12 mouse cellular contexts compared by ENCODE assay signal in the genomic region with DNA sequence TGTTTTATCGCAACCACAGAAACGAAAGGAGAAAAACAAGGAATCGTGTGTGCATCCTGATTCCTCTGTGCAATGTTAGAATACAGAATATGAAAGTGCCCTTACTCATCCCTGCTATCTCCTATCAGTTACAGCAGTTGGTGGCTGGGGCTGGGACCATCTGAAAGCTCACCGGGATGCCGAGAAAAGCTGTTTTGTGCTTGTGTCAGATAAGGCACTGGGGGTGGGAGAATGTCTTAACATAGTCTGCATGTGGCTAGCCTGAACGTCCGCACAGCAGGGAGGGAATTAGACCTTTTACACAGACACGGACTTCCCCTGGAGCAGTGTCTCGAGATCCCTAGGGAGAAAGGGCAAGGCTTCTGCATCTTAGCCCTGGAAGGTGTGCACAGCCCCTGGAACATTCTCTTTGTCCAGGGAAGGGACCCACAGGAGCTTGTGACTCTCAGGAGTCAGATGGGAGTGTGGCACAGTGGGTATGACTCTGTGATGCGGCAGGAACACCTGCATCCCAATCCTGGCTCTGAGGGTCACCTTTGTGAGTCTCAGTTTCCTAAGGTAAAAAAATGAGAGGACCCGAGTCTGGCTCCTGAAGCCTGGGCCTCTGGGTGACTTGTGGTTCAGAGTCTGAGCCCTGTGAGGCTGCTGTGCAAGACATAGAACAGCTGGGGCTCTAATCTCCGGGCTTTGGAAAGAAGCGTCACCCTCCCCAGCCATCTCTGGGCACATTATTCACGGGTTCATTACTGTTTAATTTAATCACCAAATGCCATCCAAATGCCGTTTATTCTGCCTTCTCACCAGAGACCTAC. TPM values are rescaled to one million over a fixed set of nuclear protein-coding genes. Genes with fewer than 3 reads are reported as not detected.
DNase-seq lines count a peak whose midpoint lies in the region; ATAC-seq and TF ChIP-seq lines count a peak whose summit lies in the region.
"Had no signal": no experiment of that assay in that cellular context is flagged by ENCODE, and none has a peak within 500 bp of the region (broad histone marks: within the 10 kb centered on the region; RNA-seq: fewer than 3 reads in every experiment).

No protein-coding gene starts in this region.

- no peak overlapping the region for H3K9ac ChIP-seq in forebrain, embryonic 11.5 days (ENCODE audit: low read length)
- H3K9ac ChIP-seq in forebrain, embryonic 13.5 days, result no peak overlapping the region
- H3K9ac ChIP-seq: hindbrain, embryonic 15.5 days; limb, embryonic 13.5 days had no signal

- no peaks in the 10 kb centered on the region for H3K4me1 ChIP-seq in forebrain, embryonic 11.5 days (replicated peaks; ENCODE audit: control insufficient read depth, insufficient read depth, low read length)
- peaks cover under 1% of the 10 kb centered on the region for H3K4me1 ChIP-seq in forebrain, embryonic 13.5 days
- peaks cover 17% of the 10 kb centered on the region for H3K4me1 ChIP-seq in megakaryocyte, embryonic 14.5 days
- no peaks in the 10 kb centered on the region for H3K4me1 ChIP-seq in cerebellum, adult 2 months (ENCODE audit: control insufficient read depth, insufficient read depth, low read length)
- H3K4me1 ChIP-seq: limb, embryonic 13.5 days had no signal

- no peak for ATAC-seq in forebrain, embryonic 11.5 days (replicated peaks; ENCODE audit: low FRiP score)
- no peak for ATAC-seq in forebrain, embryonic 13.5 days

- H3K27me3 ChIP-seq in forebrain, embryonic 11.5 days (ENCODE audit: control insufficient read depth, insufficient read depth, low read length), result no peaks in the 10 kb centered on the region
- peaks cover 8% of the 10 kb centered on the region; the same call in 1 of the 2 replicates for H3K27me3 ChIP-seq in forebrain, embryonic 13.5 days
- H3K27me3 ChIP-seq in megakaryocyte, embryonic 14.5 days (replicated peaks), result peaks cover 13% of the 10 kb centered on the region
- no peaks in the 10 kb centered on the region for H3K27me3 ChIP-seq in cerebellum, adult 2 months (ENCODE audit: control insufficient read depth, insufficient read depth, low read length)
- H3K27me3 ChIP-seq: hindbrain, embryonic 15.5 days had no signal

- TF ChIP-seq POLR2A in cerebellum, adult 2 months (IDR thresholded peaks at IDR 0.05; ENCODE audit: borderline replicate concordance, insufficient read depth, low read length), result no peak

- no peak overlapping the region for H3K4me3 ChIP-seq in forebrain, embryonic 11.5 days (ENCODE audit: low read depth, low read length)
- H3K4me3 ChIP-seq in forebrain, embryonic 13.5 days, result no peak overlapping the region
- peak overlapping the region; percentile 2 for H3K4me3 ChIP-seq in megakaryocyte, embryonic 14.5 days (replicated peaks)
- no peak overlapping the region for H3K4me3 ChIP-seq in cerebellum, adult 2 months (replicated peaks; ENCODE audit: insufficient read depth, low read depth, low read length)
- H3K4me3 ChIP-seq: hindbrain, embryonic 15.5 days; layer of hippocampus, adult 2 months; limb, embryonic 13.5 days had no signal

- TF ChIP-seq CTCF in cerebellum, adult 2 months (IDR thresholded peaks at IDR 0.05; ENCODE audit: borderline replicate concordance, insufficient read depth, low read depth, low read length), result no peak

- H3K36me3 ChIP-seq in forebrain, embryonic 11.5 days (ENCODE audit: control insufficient read depth, insufficient read depth, low read length), result no peaks in the 10 kb centered on the region
- no peaks in the 10 kb centered on the region for H3K36me3 ChIP-seq in forebrain, embryonic 13.5 days (ENCODE audit: poor library complexity, severe bottlenecking)
- no peaks in the 10 kb centered on the region for H3K36me3 ChIP-seq in megakaryocyte, embryonic 14.5 days (replicated peaks; ENCODE audit: low read length)
- H3K36me3 ChIP-seq: hindbrain, embryonic 15.5 days; limb, embryonic 13.5 days had no signal

- intact Hi-C loops in gastrocnemius, postnatal 36 days (cut with DNase I), result no loop called here

- H3K4me2 ChIP-seq in forebrain, embryonic 11.5 days (ENCODE audit: low read depth, low read length, severe bottlenecking), result no peak overlapping the region
- H3K4me2 ChIP-seq in forebrain, embryonic 13.5 days, result no peak overlapping the region
- H3K4me2 ChIP-seq: hindbrain, embryonic 15.5 days; limb, embryonic 13.5 days had no signal

- no peak for DNase-seq in forebrain, embryonic 11.5 days (ENCODE audit: low spot score)
- DNase-seq in spleen, adult 12 weeks (ENCODE audit: low spot score), result peak; percentile 39
- no peak for DNase-seq in spleen, adult 18-20 months
- no peak for DNase-seq in gastrocnemius, postnatal 36 days
- DNase-seq in cerebellum, adult 2 months, result no peak
- no peak for DNase-seq in cerebellum, postnatal 4 days (ENCODE audit: low spot score in 2 of 2)
- DNase-seq: right cerebral cortex, postnatal 25 days had no signal

- no peaks in the 10 kb centered on the region for H3K9me3 ChIP-seq in forebrain, embryonic 11.5 days (ENCODE audit: control insufficient read depth, low read length)
- no peaks in the 10 kb centered on the region; the same call in 1 of the 2 replicates for H3K9me3 ChIP-seq in forebrain, embryonic 13.5 days (replicated peaks)
- peaks cover 26% of the 10 kb centered on the region for H3K9me3 ChIP-seq in megakaryocyte, embryonic 14.5 days
- H3K9me3 ChIP-seq: hindbrain, embryonic 15.5 days; limb, embryonic 13.5 days had no signal

- H3K27ac ChIP-seq in forebrain, embryonic 11.5 days (ENCODE audit: low read depth, low read length), result peak overlapping the region; percentile 13; the same call in 1 of the 2 replicates
- H3K27ac ChIP-seq in forebrain, embryonic 13.5 days, result no peak overlapping the region
- H3K27ac ChIP-seq in cerebellum, adult 2 months (ENCODE audit: insufficient read depth, low read length), result no peak overlapping the region
- H3K27ac ChIP-seq: hindbrain, embryonic 15.5 days; layer of hippocampus, adult 2 months; limb, embryonic 13.5 days had no signal

- WGBS in forebrain, embryonic 11.5 days, result 53% methylated on average over 15 of the region's 15 CpGs
- 50% methylated on average over 15 of the region's 15 CpGs for WGBS in forebrain, embryonic 13.5 days
- WGBS in cerebellum, adult 2 months, result 56% methylated on average over 15 of the region's 15 CpGs

RNA-seq across cellular contexts. Expression of gene Fbxo2, which starts 43.8 kb away (rescaled TPM):
- polyA plus RNA-seq in forebrain, embryonic 11.5 days (2014; fragmentation: Nextera tagmentation; extraction: Ambion mirVana), result 0.87 and 0.91 TPM in 2 replicates
- 1.0 TPM in 2 replicates for polyA plus RNA-seq in forebrain, embryonic 13.5 days (2015; fragmentation: Nextera tagmentation; extraction: Ambion mirVana)
- 60.5 and 134 TPM in 2 replicates for polyA plus RNA-seq in megakaryocyte, embryonic 14.5 days (2012; ENCODE audit: insufficient read depth, low replicate concordance)
- total RNA-seq in gastrocnemius, postnatal 36 days (2021), result not detected
- polyA plus RNA-seq in cerebellum, adult 2 months (2012; rRNA removed), result 138 and 172 TPM in 2 replicates

RNA-seq across cellular contexts. Expression of gene Fbxo44, which starts 44.0 kb away (rescaled TPM):
- polyA plus RNA-seq in forebrain, embryonic 11.5 days (2014; fragmentation: Nextera tagmentation; extraction: Ambion mirVana), result 44.9 and 45.0 TPM in 2 replicates
- 62.4 and 71.9 TPM in 2 replicates for polyA plus RNA-seq in forebrain, embryonic 13.5 days (2015; fragmentation: Nextera tagmentation; extraction: Ambion mirVana)
- polyA plus RNA-seq in megakaryocyte, embryonic 14.5 days (2012; ENCODE audit: insufficient read depth, low replicate concordance), result 3.8 and 7.4 TPM in 2 replicates
- 1 to 10 TPM; 6.3 to 9.1 TPM for total RNA-seq in gastrocnemius, postnatal 36 days (2021)
- polyA plus RNA-seq in cerebellum, adult 2 months (2012; rRNA removed), result 226 and 240 TPM in 2 replicates

RNA-seq across cellular contexts. Expression of gene Fbxo6, which starts 52.3 kb away (rescaled TPM):
- 10.2 and 13.6 TPM in 2 replicates for polyA plus RNA-seq in forebrain, embryonic 11.5 days (2014; fragmentation: Nextera tagmentation; extraction: Ambion mirVana)
- polyA plus RNA-seq in forebrain, embryonic 13.5 days (2015; fragmentation: Nextera tagmentation; extraction: Ambion mirVana), result 14.2 and 16.7 TPM in 2 replicates
- 110 and 123 TPM in 2 replicates for polyA plus RNA-seq in megakaryocyte, embryonic 14.5 days (2012; ENCODE audit: insufficient read depth, low replicate concordance)
- 10 to 100 TPM; 32.7 to 33.5 TPM for total RNA-seq in gastrocnemius, postnatal 36 days (2021)
- 34.0 and 38.7 TPM in 2 replicates for polyA plus RNA-seq in cerebellum, adult 2 months (2012; rRNA removed)

Comparison
In these comparisons a context has a peak if more than half of its experiments do, and no peak if none do; other contexts are left out.
1. RNA of gene Fbxo2, which starts 43.8 kb away (polyA plus RNA-seq): 138 to 172 TPM in cerebellum, adult 2 months and 60.5 to 134 TPM in megakaryocyte, embryonic 14.5 days; 1.0 TPM in forebrain, embryonic 13.5 days and 0.87 to 0.91 TPM in forebrain, embryonic 11.5 days; every median in the first group is over 10 times any median in the second.